Mouse (Mus musculus) neutrophil, adult 83 days (primary cell): ENCODE results near the gene Selp. TPM values are rescaled to one million over a fixed set of nuclear protein-coding genes. Genes with fewer than 3 reads are reported as not detected.

ENCODE experiments used
- total RNA-seq, 2 experiments: library from RNA; stranded (reverse); gene quantifications; one replicate each; pipeline ENCODE4 v1.2.4; 2023

Gene Selp
- total RNA-seq: 10 to 100 TPM in 1 of 2 experiments, 1 to 10 TPM in 1; 8.2 to 10.7 TPM

DNA sequence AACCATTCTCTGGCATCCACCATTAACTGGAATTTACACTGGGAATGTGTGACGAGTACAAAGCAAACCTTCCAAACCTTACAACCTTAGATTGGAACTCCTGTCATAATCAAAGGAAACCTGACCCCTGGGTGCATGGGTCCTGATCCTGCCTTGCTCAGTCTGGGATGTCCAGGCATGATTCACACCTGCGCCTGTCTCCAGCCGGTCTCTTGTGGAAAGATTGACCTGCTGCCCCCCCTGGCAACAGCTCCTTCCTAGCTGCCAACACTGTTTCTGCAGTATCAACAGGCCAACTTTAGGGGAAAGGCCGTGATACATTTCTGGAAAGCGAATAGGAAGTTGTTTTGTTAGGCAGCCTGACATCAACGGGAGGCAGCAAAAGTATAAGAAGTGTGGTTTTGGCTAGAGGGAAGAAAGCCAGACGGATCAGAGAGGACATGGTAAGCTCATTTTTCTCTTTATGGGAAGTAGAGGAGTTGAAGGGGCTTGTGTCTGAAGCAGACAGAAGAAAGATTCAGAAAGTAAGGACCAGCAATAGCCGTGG lies at the start of gene Selp:
TSS of gene Selp (plus strand) at position 318 of the 547 bp plus-strand sequence.

DNA sequence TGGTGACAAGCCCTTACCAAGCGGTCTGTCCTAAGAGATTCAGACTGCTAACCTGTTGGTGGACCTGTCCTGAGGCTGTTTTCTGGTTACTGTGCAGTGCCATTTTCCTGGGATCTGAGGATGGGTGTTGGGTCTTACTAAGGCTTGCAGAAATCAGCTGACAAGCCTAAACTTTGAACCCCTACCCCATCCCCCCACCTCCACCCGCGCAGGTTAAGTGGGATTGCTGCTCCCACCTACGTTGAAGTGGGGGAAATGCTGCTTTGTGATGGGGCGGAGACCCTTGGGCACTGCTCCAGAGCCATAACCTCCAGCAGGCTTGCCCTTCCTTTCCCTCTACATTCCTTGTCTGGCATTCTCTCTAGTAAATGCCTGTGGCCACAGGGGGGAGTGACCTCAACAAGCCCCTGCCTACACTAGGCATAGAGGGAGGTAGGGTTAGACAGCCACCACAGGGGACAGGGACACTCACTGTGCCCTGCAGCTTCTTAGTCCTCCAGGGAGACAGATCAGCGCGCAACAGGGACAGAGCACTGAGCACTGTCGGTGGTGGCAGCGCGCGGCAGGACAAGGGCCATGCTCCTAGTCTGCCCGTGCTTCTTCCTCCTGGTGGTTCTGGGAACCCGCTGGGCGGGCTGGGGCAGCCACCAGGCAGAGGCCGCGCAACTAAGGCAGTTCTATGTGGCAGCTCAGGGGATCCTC lies 36.5 kb downstream of the Selp start, which contains the start of gene F5:
TSS of gene F5 (plus strand) at position 452 of the 702 bp plus-strand sequence.

Other genes starting within 250 kb of the Selp start
- 10 to 100 TPM; 20.0 to 21.5 TPM for gene Scyl3, start 186.2 kb upstream of the Selp start, total RNA-seq
- gene BC055324, start 120.5 kb upstream of the Selp start, total RNA-seq: 10 to 100 TPM in 1 of 2 experiments, 1 to 10 TPM in 1; 9.5 to 12.1 TPM
- 1 to 10 TPM; 1.9 TPM for gene Mettl18, start 120.4 kb upstream of the Selp start, total RNA-seq
- gene Sele, start 67.0 kb upstream of the Selp start, total RNA-seq: under 1 TPM; 0.11 to 0.22 TPM
- gene Sell, start 53.3 kb upstream of the Selp start, total RNA-seq: 100 to 1,000 TPM; 498 to 511 TPM
- 10 to 100 TPM; 61.9 to 68.1 TPM for gene F5, start 36.6 kb downstream of the Selp start, total RNA-seq
- gene Slc19a2, start 133.8 kb downstream of the Selp start, total RNA-seq: 1 to 10 TPM; 3.1 to 7.2 TPM
- 1 to 10 TPM; 4.2 to 4.7 TPM for gene Ccdc181, start 160.3 kb downstream of the Selp start, total RNA-seq
- gene Nme7, start 188.9 kb downstream of the Selp start, total RNA-seq: 10 to 100 TPM in 1 of 2 experiments, 1 to 10 TPM in 1; 7.9 to 10.3 TPM
- gene Blzf1, start 192.2 kb downstream of the Selp start, total RNA-seq: 10 to 100 TPM; 12.4 to 13.2 TPM